Mouse (Mus musculus) liver, embryonic 11.5 days (tissue): Measurements from ENCODE around the gene Eif3l. TPM values are rescaled to one million over a fixed set of nuclear protein-coding genes. Genes with fewer than 3 reads are reported as not detected.

ENCODE experiments used
- ATAC-seq: fragments of 200-750 bp; cut with Nextera tagmentation; replicated peaks from 2 replicates; pipeline ENCODE4 v1.8.0; 2017; ENCODE audit warnings: moderate number of reproducible peaks, mild to moderate bottlenecking, moderate TSS enrichment, moderate library complexity; ENCODE audit not compliant: low FRiP score
- DNase-seq: peaks from one replicate; pipeline ENCODE4 v3.0.0-alpha.2; 2017; ENCODE audit warnings: low spot score
- H3K27ac ChIP-seq: fragments of 300-500 bp; sonication (generic); 2 replicates; pipeline ENCODE4 v1.5.1; 2014; ENCODE audit warnings: mild to moderate bottlenecking, low read depth, low read length, control low read depth
- H3K27me3 ChIP-seq: fragments of 300-500 bp; sonication (generic); replicated peaks from 2 replicates; pipeline ENCODE4 v1.6.1; 2014; ENCODE audit warnings: low read length, mixed read lengths; ENCODE audit not compliant: control insufficient read depth, insufficient read depth
- H3K36me3 ChIP-seq: fragments of 300-500 bp; sonication (generic); 2 replicates; pipeline ENCODE4 v1.6.1; 2014; ENCODE audit warnings: mild to moderate bottlenecking, low read length, moderate library complexity, mixed read lengths; ENCODE audit not compliant: control insufficient read depth, insufficient read depth
- H3K4me1 ChIP-seq: fragments of 300-500 bp; sonication (generic); replicated peaks from 2 replicates; pipeline ENCODE4 v1.6.1; 2014; ENCODE audit warnings: low read length, mixed read lengths; ENCODE audit not compliant: control insufficient read depth, insufficient read depth
- H3K4me2 ChIP-seq: fragments of 300-500 bp; sonication (generic); 2 replicates; pipeline ENCODE4 v1.6.1; 2014; ENCODE audit warnings: mild to moderate bottlenecking, control low read depth, moderate library complexity
- H3K4me3 ChIP-seq: fragments of 300-500 bp; sonication (generic); 2 replicates; pipeline ENCODE4 v1.5.1; 2014; ENCODE audit warnings: low read depth, low read length, control low read depth
- H3K9ac ChIP-seq: fragments of 300-500 bp; sonication (generic); 2 replicates; pipeline ENCODE4 v1.6.1; 2014; ENCODE audit warnings: low read depth, low read length, control low read depth
- H3K9me3 ChIP-seq: fragments of 300-500 bp; sonication (generic); 2 replicates; pipeline ENCODE4 v1.6.1; 2016; ENCODE audit warnings: low read length, inconsistent platforms, mixed read lengths; ENCODE audit not compliant: control insufficient read depth
- WGBS: fragments of 180-500 bp; shearing (Covaris S2); extraction: QIAGEN DNeasy Blood & Tissue Kit; methylation state at CpG from one replicate; pipeline ENCODE4 v1.1.7; 2014; 5-methylcytosine and 5-hydroxymethylcytosine counted together
- polyA plus RNA-seq: library from polyadenylated mRNA; unstranded; fragments of >200 nt; fragmentation: Nextera tagmentation; extraction: Ambion mirVana; gene quantifications from 2 replicates; pipeline ENCODE4 v1.2.1, GENCODE M21; 2014

Gene Eif3l
- polyA plus RNA-seq, 1 experiment from 2014 or later, result 257 TPM

DNA sequence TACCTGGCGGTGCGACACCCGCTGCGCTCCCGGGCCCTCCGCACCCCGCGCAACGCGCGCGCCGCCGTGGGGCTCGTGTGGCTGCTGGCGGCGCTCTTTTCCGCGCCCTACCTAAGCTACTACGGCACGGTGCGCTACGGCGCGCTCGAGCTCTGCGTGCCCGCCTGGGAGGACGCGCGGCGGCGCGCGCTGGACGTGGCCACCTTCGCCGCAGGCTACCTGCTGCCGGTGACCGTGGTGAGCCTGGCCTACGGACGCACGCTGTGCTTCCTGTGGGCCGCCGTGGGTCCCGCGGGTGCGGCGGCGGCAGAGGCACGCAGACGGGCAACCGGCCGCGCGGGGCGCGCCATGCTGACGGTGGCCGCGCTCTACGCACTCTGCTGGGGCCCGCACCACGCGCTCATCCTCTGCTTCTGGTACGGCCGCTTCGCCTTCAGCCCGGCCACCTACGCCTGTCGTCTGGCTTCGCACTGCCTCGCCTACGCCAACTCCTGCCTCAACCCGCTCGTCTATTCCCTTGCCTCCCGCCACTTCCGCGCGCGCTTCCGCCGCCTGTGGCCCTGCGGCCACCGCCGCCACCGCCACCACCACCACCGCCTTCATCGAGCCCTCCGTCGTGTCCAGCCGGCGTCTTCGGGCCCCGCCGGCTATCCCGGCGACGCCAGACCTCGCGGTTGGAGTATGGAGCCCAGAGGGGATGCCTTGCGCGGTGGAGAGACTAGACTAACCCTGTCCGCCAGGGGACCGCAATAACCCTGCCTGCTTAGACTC lies 32.1 kb upstream of the Eif3l start:
- H3K9ac ChIP-seq, result peak overlapping the region; percentile 62
- no peak overlapping the region for H3K27ac ChIP-seq
- DNase-seq, result no peak
- under 1% methylated on average over 100 of the region's 105 CpGs for WGBS
- H3K4me1 ChIP-seq, result peaks cover 41% of the 10 kb centered on the region
- H3K9me3 ChIP-seq, result no peaks in the 10 kb centered on the region
- H3K27me3 ChIP-seq, result peaks cover 43% of the 10 kb centered on the region
- H3K36me3 ChIP-seq, result no peaks in the 10 kb centered on the region
- no peak for ATAC-seq
- H3K4me2 ChIP-seq, result peak overlapping the region; percentile 95
- H3K4me3 ChIP-seq, result peak overlapping the region; percentile 63

DNA sequence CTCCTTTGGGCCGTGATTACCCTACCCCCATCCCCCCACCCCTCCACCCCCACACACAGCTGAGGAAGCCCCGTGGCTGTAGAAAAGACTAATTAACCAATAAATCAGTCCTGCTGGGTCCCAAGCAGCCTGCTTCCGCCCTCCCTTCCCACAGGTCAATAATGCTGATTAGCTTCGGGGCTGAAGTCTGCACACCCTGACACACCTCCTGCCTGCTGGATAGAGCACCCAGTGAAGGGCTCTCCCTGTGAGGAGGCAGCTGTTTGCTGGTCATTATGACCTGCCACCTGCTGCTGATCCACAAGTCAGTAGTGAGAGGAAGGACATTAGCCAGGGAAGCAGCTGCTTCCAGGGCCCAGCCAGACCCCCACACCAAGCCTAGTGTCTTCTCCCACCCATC lies 30.1 kb upstream of the Eif3l start:
- H3K9ac ChIP-seq, result no peak overlapping the region
- H3K27ac ChIP-seq, result peak overlapping the region; percentile 65
- WGBS, result 18% methylated on average over 4 of the region's 4 CpGs
- H3K4me2 ChIP-seq, result peak overlapping the region; percentile 21; the same call in 1 of the 2 replicates
- no peaks in the 10 kb centered on the region for H3K9me3 ChIP-seq
- ATAC-seq (peak; percentile 39; the same call in 1 of the 2 replicates), DNase-seq (no peak)
- peaks cover 43% of the 10 kb centered on the region for H3K27me3 ChIP-seq
- no peaks in the 10 kb centered on the region for H3K36me3 ChIP-seq
- no peak overlapping the region for H3K4me3 ChIP-seq
- H3K4me1 ChIP-seq, result peaks cover 22% of the 10 kb centered on the region

DNA sequence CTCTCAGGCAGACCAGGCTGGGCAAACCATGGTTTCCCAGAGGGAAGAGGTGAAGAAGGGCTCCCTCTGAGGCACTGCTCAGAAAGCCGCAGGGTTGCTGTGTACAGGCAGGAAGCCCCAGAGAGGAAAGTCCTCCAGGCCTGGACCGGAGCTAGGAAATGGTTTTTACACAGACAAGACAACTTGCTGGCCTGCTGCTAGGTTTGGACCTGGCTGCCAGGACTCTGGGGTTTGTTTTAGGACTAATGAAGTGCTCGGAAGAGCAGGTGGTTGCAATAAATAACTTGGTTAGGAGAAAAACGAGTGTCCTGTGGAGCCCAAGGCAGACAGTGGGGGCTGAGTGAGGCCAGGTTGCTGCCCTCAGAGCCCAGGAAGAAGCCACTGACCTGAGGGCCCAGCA lies 26.8 kb upstream of the Eif3l start:
- H3K9ac ChIP-seq, result no peak overlapping the region
- no peak overlapping the region for H3K4me3 ChIP-seq
- no peak overlapping the region for H3K27ac ChIP-seq
- no peak for DNase-seq
- no peaks in the 10 kb centered on the region for H3K9me3 ChIP-seq
- WGBS, result 66% methylated on average over 4 of the region's 4 CpGs
- H3K4me2 ChIP-seq, result no peak overlapping the region
- peaks cover 14% of the 10 kb centered on the region for H3K4me1 ChIP-seq
- H3K36me3 ChIP-seq, result 0 out of 2 replicates have a peak, but pooled peaks cover 2% of the 10 kb centered on the region
- peaks cover 16% of the 10 kb centered on the region for H3K27me3 ChIP-seq
- no peak for ATAC-seq

DNA sequence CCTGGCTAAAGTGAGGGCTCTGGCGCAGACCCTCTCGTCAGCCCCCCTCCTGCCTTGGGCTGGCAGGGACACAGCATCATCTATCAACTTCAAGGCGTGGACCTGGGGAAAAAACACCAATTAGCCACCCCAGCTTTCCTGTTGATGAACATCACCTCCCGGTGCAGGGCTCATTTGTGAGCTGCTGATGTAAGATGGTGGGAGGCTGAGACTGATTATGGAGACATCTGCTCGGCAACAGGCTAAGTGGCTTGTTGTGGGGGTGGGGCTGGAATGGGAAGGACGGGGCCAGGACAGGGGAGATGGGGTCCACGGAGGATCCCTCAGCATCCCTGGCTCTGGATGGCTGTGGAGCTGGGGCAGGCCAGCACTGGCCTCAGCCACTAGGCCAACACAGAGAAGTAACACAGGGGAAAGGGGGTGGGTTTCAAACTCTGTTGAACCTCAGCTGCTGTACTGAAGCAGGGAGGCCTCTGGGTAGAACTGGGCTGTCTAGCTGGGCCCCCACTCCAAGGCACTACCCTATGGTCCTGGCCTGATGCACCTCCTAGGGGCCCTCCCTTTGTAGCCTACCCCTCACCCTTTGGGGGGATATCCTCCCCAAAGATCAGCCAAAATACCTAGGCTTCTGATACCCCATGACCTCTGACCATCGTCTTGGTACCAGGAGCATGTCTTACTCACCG lies 24.7 kb upstream of the Eif3l start:
- peak overlapping the region; percentile 20 for H3K4me2 ChIP-seq
- WGBS, result 64% methylated on average over 9 of the region's 9 CpGs
- ATAC-seq (0 out of 2 replicates have a peak, but pooled peaks have one; percentile 8), DNase-seq (no peak)
- peaks cover 21% of the 10 kb centered on the region for H3K36me3 ChIP-seq
- no peak overlapping the region for H3K9ac ChIP-seq
- H3K27me3 ChIP-seq, result no peaks in the 10 kb centered on the region; the same call in 1 of the 2 replicates
- H3K4me1 ChIP-seq, result peaks cover 11% of the 10 kb centered on the region; the same call in 1 of the 2 replicates
- H3K9me3 ChIP-seq, result no peaks in the 10 kb centered on the region
- no peak overlapping the region for H3K27ac ChIP-seq
- H3K4me3 ChIP-seq, result no peak overlapping the region

DNA sequence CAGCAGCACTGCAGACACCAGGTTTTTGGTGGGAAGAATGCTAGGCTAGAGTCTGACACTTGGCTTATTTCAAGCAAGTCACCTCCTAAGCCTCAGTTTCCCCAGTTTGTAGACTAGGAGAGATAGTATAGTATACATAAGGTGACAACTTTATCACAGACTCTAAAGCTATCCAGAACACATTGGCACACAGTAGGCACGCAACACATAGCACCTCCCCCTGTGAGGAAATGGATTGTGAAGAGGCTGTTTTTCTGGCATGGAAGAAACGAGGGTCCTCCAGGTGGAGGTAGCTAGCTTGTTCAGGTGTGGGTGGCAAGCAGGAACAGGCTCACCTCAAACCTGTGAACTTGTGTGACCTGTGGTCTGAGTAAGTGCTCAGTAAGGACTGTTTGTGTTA lies 24.0 kb upstream of the Eif3l start:
- peak overlapping the region; percentile 20 for H3K4me2 ChIP-seq
- ATAC-seq, result no peak; the same call in 1 of the 2 replicates
- no peaks in the 10 kb centered on the region for H3K27me3 ChIP-seq
- peaks cover 27% of the 10 kb centered on the region for H3K36me3 ChIP-seq
- no peaks in the 10 kb centered on the region for H3K9me3 ChIP-seq
- H3K4me1 ChIP-seq, result peaks cover 11% of the 10 kb centered on the region; the same call in 1 of the 2 replicates
- 77% methylated on average over 2 of the region's 2 CpGs for WGBS
- DNase-seq, result no peak
- H3K4me3 ChIP-seq, result no peak overlapping the region
- peak overlapping the region; percentile 79 for H3K27ac ChIP-seq
- no peak overlapping the region for H3K9ac ChIP-seq

DNA sequence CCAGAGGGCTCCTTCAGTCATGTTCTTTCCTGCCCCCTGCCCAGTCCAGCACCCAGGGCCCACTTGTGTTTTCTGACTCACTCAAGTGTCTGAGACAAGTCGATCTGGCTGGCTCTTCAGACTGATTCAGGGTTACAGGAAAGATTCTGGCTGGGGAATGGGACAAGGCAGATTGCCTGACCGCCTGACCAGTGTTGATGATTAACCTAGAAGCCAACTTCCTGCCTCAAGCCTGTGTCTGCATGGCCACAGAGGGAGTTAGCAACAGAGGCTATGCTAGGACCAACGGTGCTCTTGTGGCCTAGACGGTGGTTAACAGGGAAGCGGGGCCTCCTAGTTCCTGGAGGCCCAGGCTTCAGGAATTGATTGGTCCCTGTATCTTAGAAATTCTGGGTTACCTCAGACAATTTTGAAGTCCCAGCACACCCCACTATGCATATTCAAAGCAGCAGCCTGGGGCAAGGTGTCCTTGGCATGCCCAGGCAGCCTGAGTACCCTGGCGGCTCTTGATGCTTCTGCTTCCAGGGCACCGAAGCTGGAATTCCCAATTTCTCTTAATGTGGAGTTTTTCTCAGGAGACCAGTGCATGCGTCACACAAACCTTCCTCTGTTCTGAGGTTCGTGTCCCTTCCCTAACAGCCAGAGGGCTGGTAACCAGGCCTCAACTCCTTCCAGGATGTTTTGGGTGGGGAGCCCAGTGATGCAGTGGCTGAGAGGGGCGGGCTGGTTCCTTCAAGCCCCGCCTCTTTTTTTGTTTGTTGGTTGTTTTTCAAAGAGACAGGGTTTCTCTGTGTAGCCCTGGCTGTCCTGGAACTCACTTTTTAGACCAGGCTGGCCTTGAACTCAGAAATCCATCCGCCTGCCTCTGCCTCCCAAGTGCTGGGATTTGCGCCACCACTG lies 23.3 kb upstream of the Eif3l start:
- no peak for DNase-seq
- Histone ChIP-seq H3K4me1 (peaks cover 11% of the 10 kb centered on the region; the same call in 1 of the 2 replicates), H3K36me3 (peaks cover 34% of the 10 kb centered on the region), H3K4me2 (peak overlapping the region; percentile 20; the same call in 1 of the 2 replicates), H3K9ac (0 out of 2 replicates have a peak overlapping the region, but pooled peaks have one; percentile 3), H3K4me3 (no peak overlapping the region), H3K27me3 (no peaks in the 10 kb centered on the region), H3K27ac (peak overlapping the region; percentile 79), H3K9me3 (no peaks in the 10 kb centered on the region)
- 60% methylated on average over 13 of the region's 13 CpGs for WGBS
- peak; percentile 52 for ATAC-seq

DNA sequence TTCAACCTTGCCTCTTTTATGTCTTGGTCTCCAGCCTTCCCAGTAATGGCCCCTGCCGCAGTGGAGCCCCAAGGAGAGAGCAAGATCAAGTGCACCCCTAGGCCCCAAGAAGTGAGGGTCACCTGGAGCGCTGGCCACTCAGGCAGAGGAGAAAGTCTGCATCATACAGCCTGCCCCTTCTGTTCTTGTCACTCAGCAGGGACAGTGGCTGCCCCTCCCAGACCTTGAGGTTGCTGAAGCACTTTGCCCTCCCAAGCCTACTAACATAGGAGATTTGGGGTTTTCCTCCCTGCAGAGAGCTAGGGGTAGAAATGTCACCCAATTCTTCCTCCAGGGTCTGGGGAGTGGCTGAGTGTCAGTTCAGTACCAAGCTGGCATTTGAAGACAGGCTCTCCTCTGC lies 22.6 kb upstream of the Eif3l start:
- no peaks in the 10 kb centered on the region for H3K9me3 ChIP-seq
- no peak overlapping the region for H3K27ac ChIP-seq
- H3K4me3 ChIP-seq, result no peak overlapping the region
- H3K4me2 ChIP-seq, result no peak overlapping the region
- H3K4me1 ChIP-seq, result peaks cover 11% of the 10 kb centered on the region; the same call in 1 of the 2 replicates
- ATAC-seq, result no peak
- H3K27me3 ChIP-seq, result no peaks in the 10 kb centered on the region
- no peak for DNase-seq
- 94% methylated on average over 2 of the region's 2 CpGs for WGBS
- peaks cover 39% of the 10 kb centered on the region for H3K36me3 ChIP-seq
- no peak overlapping the region for H3K9ac ChIP-seq

DNA sequence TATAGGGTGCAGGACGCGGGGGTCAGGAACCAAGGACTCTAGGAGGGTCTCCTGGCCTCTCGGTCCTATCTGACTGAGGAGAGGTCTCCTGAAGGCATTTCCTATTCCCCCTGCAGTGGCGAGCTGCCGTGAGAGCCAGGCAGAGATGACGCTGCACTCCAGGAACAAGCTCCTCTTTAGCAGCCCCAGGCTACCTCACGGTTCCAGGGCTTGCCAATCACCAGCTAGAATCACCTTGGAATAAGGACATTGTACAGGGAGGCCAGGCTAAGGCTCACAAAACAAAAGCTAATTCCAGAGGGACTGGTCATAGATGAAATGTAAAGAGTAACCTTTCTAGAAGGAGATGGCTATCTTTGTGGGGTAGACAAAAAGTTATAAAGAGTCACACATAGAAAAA lies 18.4 kb upstream of the Eif3l start:
- WGBS, result 92% methylated on average over 7 of the region's 7 CpGs
- Histone ChIP-seq H3K27ac (no peak overlapping the region), H3K9ac (no peak overlapping the region), H3K4me1 (peaks cover 22% of the 10 kb centered on the region), H3K36me3 (peaks cover 62% of the 10 kb centered on the region), H3K9me3 (no peaks in the 10 kb centered on the region), H3K27me3 (no peaks in the 10 kb centered on the region), H3K4me3 (no peak overlapping the region), H3K4me2 (no peak overlapping the region)
- no peak for ATAC-seq
- DNase-seq, result no peak
